Mouse (Mus musculus): ENCODE measurements around the gene Zmym5. TPM values are rescaled to one million over a fixed set of nuclear protein-coding genes. Genes with fewer than 3 reads are reported as not detected.

Zmym5 gene
- polyA plus RNA-seq, 1 experiment from 2014 or later = 18.3 TPM

- no peak overlapping the region for H3K4me3 ChIP-seq (ENCODE audit: low read depth, low read length)
- no peaks in the 10 kb centered on the region for H3K9me3 ChIP-seq (replicated peaks; ENCODE audit: control insufficient read depth, low read length)
- no peak overlapping the region for H3K4me2 ChIP-seq
- no peak for ATAC-seq (replicated peaks; ENCODE audit: insufficient number of reproducible peaks, low FRiP score, low TSS enrichment)
- H3K4me1 ChIP-seq (ENCODE audit: control insufficient read depth, insufficient read depth, low read length) = no peaks in the 10 kb centered on the region
- H3K36me3 ChIP-seq (ENCODE audit: control insufficient read depth, insufficient read depth, low read length) = peaks cover 18% of the 10 kb centered on the region
- 84% methylated on average over 4 of the region's 4 CpGs for WGBS (ENCODE audit: insufficient replicate concordance)
- no peak overlapping the region for H3K27ac ChIP-seq (ENCODE audit: low read depth, low read length)
- H3K9ac ChIP-seq (ENCODE audit: low read depth, low read length) = no peak overlapping the region
- H3K27me3 ChIP-seq (ENCODE audit: control insufficient read depth, insufficient read depth, low read length) = no peaks in the 10 kb centered on the region
Observed at GRCm38 (mm10) chr14:56751282-56751681, 60.2 kb downstream of the Zmym5 start.

Other genes with a start within 250 kb of the Zmym5 start
- 9.3 and 13.0 TPM in 2 replicates for gene Cenpj, start 236.3 kb downstream of the Zmym5 start, polyA plus RNA-seq (2014; fragmentation: Nextera tagmentation; extraction: Ambion mirVana)
- 8.9 and 12.6 TPM in 2 replicates for gene Parp4, start 236.1 kb downstream of the Zmym5 start, polyA plus RNA-seq (2014; fragmentation: Nextera tagmentation; extraction: Ambion mirVana)
- gene Mphosph8, start 143.5 kb downstream of the Zmym5 start, polyA plus RNA-seq (2014; fragmentation: Nextera tagmentation; extraction: Ambion mirVana) = 28.0 and 34.9 TPM in 2 replicates
- gene Pspc1, start 33.4 kb downstream of the Zmym5 start, polyA plus RNA-seq (2014; fragmentation: Nextera tagmentation; extraction: Ambion mirVana) = 33.7 and 36.7 TPM in 2 replicates
- gene Zmym2, start 74.9 kb upstream of the Zmym5 start, polyA plus RNA-seq (2014; fragmentation: Nextera tagmentation; extraction: Ambion mirVana) = 32.0 and 33.6 TPM in 2 replicates
- 6.4 and 6.8 TPM in 2 replicates for gene Gja3, start 246.4 kb upstream of the Zmym5 start, polyA plus RNA-seq (2014; fragmentation: Nextera tagmentation; extraction: Ambion mirVana)

Data from heart, embryonic 11.5 days (tissue).